Mouse (Mus musculus) heart, postnatal 0 days (tissue): ENCODE measurements at regions not wholly inside any gene's neighbourhood (a gene's known extent, or its start where the extent isn't known, plus 50 kb on each side); places are given as distances from the start of the nearest gene placed in this dataset.

ENCODE experiments used
- ATAC-seq: fragments of 200-750 bp; cut with Nextera tagmentation; 2 replicates; pipeline ENCODE4 v1.8.0; 2017; ENCODE audit warnings: low read depth, moderate number of reproducible peaks, moderate library complexity; ENCODE audit not compliant: insufficient read depth
- DNase-seq: peaks from one replicate; pipeline ENCODE4 v3.0.0-alpha.2; 2016; ENCODE audit warnings: low spot score
- H3K27ac ChIP-seq: fragments of 300-500 bp; sonication (generic); 2 replicates; pipeline ENCODE4 v1.5.1; 2014; ENCODE audit warnings: low read depth, mild to moderate bottlenecking
- H3K27me3 ChIP-seq: fragments of 300-500 bp; sonication (generic); 2 replicates; pipeline ENCODE4 v1.6.1; 2014; ENCODE audit warnings: low read length, mixed read lengths; ENCODE audit not compliant: control insufficient read depth, insufficient read depth
- H3K36me3 ChIP-seq: fragments of 300-500 bp; sonication (generic); replicated peaks from 2 replicates; pipeline ENCODE4 v1.6.1; 2014; ENCODE audit warnings: low read length, mixed read lengths; ENCODE audit not compliant: control insufficient read depth, insufficient read depth
- H3K4me1 ChIP-seq: fragments of 300-500 bp; sonication (generic); 2 replicates; pipeline ENCODE4 v1.6.1; 2014; ENCODE audit warnings: antibody characterized with exemption; ENCODE audit not compliant: control insufficient read depth, insufficient read depth
- H3K4me2 ChIP-seq: fragments of 300-500 bp; sonication (generic); 2 replicates; pipeline ENCODE4 v1.6.1; 2014; ENCODE audit warnings: low read depth, mild to moderate bottlenecking, low read length, moderate library complexity
- H3K4me3 ChIP-seq: fragments of 300-500 bp; sonication (generic); 2 replicates; pipeline ENCODE4 v1.5.1; 2014; ENCODE audit warnings: low read depth, low read length
- H3K9ac ChIP-seq: fragments of 300-500 bp; sonication (generic); replicated peaks from 2 replicates; pipeline ENCODE4 v1.6.1; 2014; ENCODE audit warnings: low read depth, low read length, mixed read lengths
- H3K9me3 ChIP-seq: fragments of 300-500 bp; sonication (generic); replicated peaks from 2 replicates; pipeline ENCODE4 v1.6.1; 2016; ENCODE audit warnings: low read length; ENCODE audit not compliant: control insufficient read depth
- CTCF ChIP-seq: IDR thresholded peaks from 2 replicates; pipeline ENCODE4 v1.5.1; 2016; ENCODE audit warnings: antibody characterized with exemption, control low read depth, low read depth
- EP300 ChIP-seq: IDR thresholded peaks from 2 replicates; pipeline ENCODE4 v1.6.1; 2016; ENCODE audit warnings: antibody characterized with exemption, low read depth
- WGBS: fragments of 180-500 bp; shearing (Covaris S2); extraction: QIAGEN DNeasy Blood & Tissue Kit; methylation state at CpG from one replicate; pipeline ENCODE4 v1.1.7; 2014; 5-methylcytosine and 5-hydroxymethylcytosine counted together

GRCm38 (mm10) chr15:96933451-96933850 is 122.3 kb downstream of the Slc38a4 start:
- Histone ChIP-seq H3K9me3 (no peaks in the 10 kb centered on the region), H3K27ac (no peak overlapping the region), H3K4me2 (no peak overlapping the region), H3K9ac (no peak overlapping the region), H3K4me1 (peaks cover 10% of the 10 kb centered on the region), H3K27me3 (no peaks in the 10 kb centered on the region), H3K4me3 (no peak overlapping the region), H3K36me3 (no peaks in the 10 kb centered on the region)
- DNase-seq, result no peak
- no peak for ATAC-seq
- TF ChIP-seq CTCF (no peak), EP300 (no peak)
- WGBS, result 35% methylated on average over 3 of the region's 3 CpGs

- no peak overlapping the region for H3K9ac ChIP-seq
- H3K36me3 ChIP-seq, result no peaks in the 10 kb centered on the region
- no peak overlapping the region for H3K4me3 ChIP-seq
- H3K4me1 ChIP-seq, result 0 out of 2 replicates have a peak, but pooled peaks cover 4% of the 10 kb centered on the region
- TF ChIP-seq EP300, result no peak
- TF ChIP-seq CTCF, result no peak
- no peak overlapping the region for H3K27ac ChIP-seq
- ATAC-seq (no peak), DNase-seq (no peak)
- H3K4me2 ChIP-seq, result no peak overlapping the region
- WGBS, result 77% methylated on average over 6 of the region's 6 CpGs
- H3K27me3 ChIP-seq, result no peaks in the 10 kb centered on the region
- H3K9me3 ChIP-seq, result no peaks in the 10 kb centered on the region
Observed at GRCm38 (mm10) chr15:96930531-96930930, 125.2 kb downstream of the Slc38a4 start.

- DNase-seq (no peak), ATAC-seq (no peak)
- WGBS, result 63% methylated on average over 4 of the region's 4 CpGs
- H3K27ac ChIP-seq, result no peak overlapping the region
- H3K4me3 ChIP-seq, result no peak overlapping the region
- H3K9ac ChIP-seq, result no peak overlapping the region
- no peaks in the 10 kb centered on the region for H3K36me3 ChIP-seq
- no peaks in the 10 kb centered on the region for H3K27me3 ChIP-seq
- 0 out of 2 replicates have a peak, but pooled peaks cover 4% of the 10 kb centered on the region for H3K4me1 ChIP-seq
- H3K9me3 ChIP-seq, result no peaks in the 10 kb centered on the region
- no peak for TF ChIP-seq EP300
- no peak for TF ChIP-seq CTCF
- H3K4me2 ChIP-seq, result no peak overlapping the region
Observed at GRCm38 (mm10) chr15:96929788-96930187, 126.0 kb downstream of the Slc38a4 start.

- H3K4me3 ChIP-seq, result no peak overlapping the region
- no peaks in the 10 kb centered on the region for H3K9me3 ChIP-seq
- WGBS, result 44% methylated on average over 4 of the region's 4 CpGs
- no peak overlapping the region for H3K4me2 ChIP-seq
- no peaks in the 10 kb centered on the region for H3K36me3 ChIP-seq
- H3K4me1 ChIP-seq, result 0 out of 2 replicates have a peak, but pooled peaks cover 4% of the 10 kb centered on the region
- no peak overlapping the region for H3K9ac ChIP-seq
- DNase-seq, result no peak
- no peaks in the 10 kb centered on the region for H3K27me3 ChIP-seq
- TF ChIP-seq CTCF (no peak), EP300 (no peak)
- no peak overlapping the region for H3K27ac ChIP-seq
- ATAC-seq, result no peak
Observed at GRCm38 (mm10) chr15:96928692-96929091, 127.1 kb downstream of the Slc38a4 start.

GRCm38 (mm10) chr15:96927674-96928073 is 128.1 kb downstream of the Slc38a4 start:
- ATAC-seq, result no peak
- H3K27ac ChIP-seq, result no peak overlapping the region
- H3K4me1 ChIP-seq, result no peaks in the 10 kb centered on the region

GRCm38 (mm10) chr15:96926660-96927059 is 129.1 kb downstream of the Slc38a4 start:
- Histone ChIP-seq H3K27me3 (no peaks in the 10 kb centered on the region), H3K36me3 (no peaks in the 10 kb centered on the region), H3K4me2 (no peak overlapping the region), H3K27ac (no peak overlapping the region), H3K4me3 (no peak overlapping the region), H3K9ac (no peak overlapping the region), H3K4me1 (no peaks in the 10 kb centered on the region), H3K9me3 (no peaks in the 10 kb centered on the region)
- ATAC-seq (no peak), DNase-seq (no peak)
- WGBS, result 38% methylated on average over 1 of the region's 1 CpGs
- TF ChIP-seq EP300 (no peak), CTCF (no peak)

More at GRCm38 (mm10) chr15:96927674-96928073, 128.1 kb downstream of the Slc38a4 start:
- WGBS, result 90% methylated on average over 4 of the region's 4 CpGs
- no peaks in the 10 kb centered on the region for H3K27me3 ChIP-seq
- H3K9me3 ChIP-seq, result no peaks in the 10 kb centered on the region
- no peak overlapping the region for H3K9ac ChIP-seq
- H3K4me3 ChIP-seq, result no peak overlapping the region
- no peak overlapping the region for H3K4me2 ChIP-seq
- no peaks in the 10 kb centered on the region for H3K36me3 ChIP-seq
- DNase-seq, result no peak
- no peak for TF ChIP-seq CTCF
- TF ChIP-seq EP300, result no peak
